Mouse (Mus musculus) MEL (cell line): ENCODE data around the gene Slc41a3. TPM values are rescaled to one million over a fixed set of nuclear protein-coding genes. Genes with fewer than 3 reads are reported as not detected.

ENCODE experiments used
- DNase-seq: peaks from one replicate; pipeline ENCODE4 v3.0.0; 2011; ENCODE audit warnings: low read depth, low spot score
- H3K27ac ChIP-seq: 2 replicates; pipeline ENCODE4 v1.5.1; 2012; ENCODE audit warnings: low read depth, mild to moderate bottlenecking, control low read depth, low read length, moderate library complexity; ENCODE audit not compliant: control insufficient read depth
- H3K27me3 ChIP-seq, 2 experiments: fragments of 150-350 bp in 1 of 2; sonication (generic) in 1 of 2; 2 replicates each; pipeline ENCODE4 v1.6.1; 2012; ENCODE audit warnings: low read length in 2 of 2, mild to moderate bottlenecking in 2 of 2, improper control_type of control experiment in 1 of 2, moderate library complexity in 1 of 2; ENCODE audit not compliant: insufficient read depth in 2 of 2, control insufficient read depth in 1 of 2
- H3K36me3 ChIP-seq, 2 experiments: 2 replicates each; pipeline ENCODE4 v1.6.1; 2012 to 2014; ENCODE audit warnings: low read length in 2 of 2, improper control_type of control experiment in 1 of 2, inconsistent platforms in 1 of 2, mild to moderate bottlenecking in 1 of 2; ENCODE audit not compliant: insufficient read depth in 2 of 2, control insufficient read depth in 1 of 2
- H3K4me1 ChIP-seq, 2 experiments: fragments of 150-350 bp in 1 of 2; sonication (generic) in 1 of 2; 2 replicates each; pipeline ENCODE4 v1.6.1; 2012; ENCODE audit warnings: low read length in 2 of 2, improper control_type of control experiment in 1 of 2, mild to moderate bottlenecking in 1 of 2; ENCODE audit not compliant: insufficient read depth in 2 of 2, control insufficient read depth in 1 of 2
- H3K4me3 ChIP-seq, 2 experiments: fragments of 150-350 bp in 1 of 2; sonication (generic) in 1 of 2; 2 replicates each; pipeline ENCODE4 v1.5.1; 2012; ENCODE audit warnings: low read depth in 2 of 2, low read length in 2 of 2, mild to moderate bottlenecking in 2 of 2, moderate library complexity in 2 of 2, control low read depth in 1 of 2, improper control_type of control experiment in 1 of 2; ENCODE audit not compliant: control insufficient read depth in 1 of 2, insufficient read depth in 1 of 2
- H3K79me2 ChIP-seq: 2 replicates; pipeline ENCODE4 v1.6.1; 2012; ENCODE audit warnings: mild to moderate bottlenecking, low read length, moderate library complexity; ENCODE audit not compliant: control insufficient read depth, poor library complexity, insufficient read depth
- H3K9ac ChIP-seq: 2 replicates; pipeline ENCODE4 v1.6.1; 2012; ENCODE audit warnings: low read depth, mild to moderate bottlenecking, control low read depth, low read length, moderate library complexity; ENCODE audit not compliant: control insufficient read depth, poor library complexity, severe bottlenecking
- H3K9me3 ChIP-seq: fragments of 150-350 bp; sonication (generic); replicated peaks from 2 replicates; pipeline ENCODE4 v1.6.1; 2012; ENCODE audit warnings: mild to moderate bottlenecking, low read length, improper control_type of control experiment, moderate library complexity; ENCODE audit not compliant: insufficient read depth
- CHD1 ChIP-seq: IDR thresholded peaks from 2 replicates; pipeline ENCODE4 v1.6.1; 2012; ENCODE audit warnings: low read depth, mild to moderate bottlenecking, inconsistent platforms, low read length, improper control_type of control experiment
- E2F4 ChIP-seq: IDR thresholded peaks from 2 replicates; pipeline ENCODE4 v1.6.1; 2011; ENCODE audit warnings: low read depth, low read length, improper control_type of control experiment, borderline replicate concordance
- ETS1 ChIP-seq: IDR thresholded peaks from 2 replicates; pipeline ENCODE4 v1.6.1; 2012; ENCODE audit warnings: low read depth, mild to moderate bottlenecking, inconsistent platforms, low read length, improper control_type of control experiment, moderate library complexity
- GATA1 ChIP-seq: IDR thresholded peaks from 2 replicates; pipeline ENCODE4 v1.6.1; 2011; ENCODE audit warnings: low read depth, low read length, improper control_type of control experiment
- KAT2A ChIP-seq: conservative IDR thresholded peaks from 2 replicates; pipeline ENCODE4 v1.6.1; 2012; ENCODE audit warnings: low read depth, low read length, improper control_type of control experiment, inconsistent platforms
- MAZ ChIP-seq: IDR thresholded peaks from 2 replicates; pipeline ENCODE4 v1.6.1; 2012; ENCODE audit warnings: low read depth, mild to moderate bottlenecking, inconsistent platforms, low read length, improper control_type of control experiment
- MEF2A ChIP-seq: IDR thresholded peaks from 2 replicates; pipeline ENCODE4 v1.6.1; 2014; ENCODE audit warnings: low read depth, mild to moderate bottlenecking, inconsistent platforms, low read length, improper control_type of control experiment; ENCODE audit not compliant: poor library complexity, insufficient replicate concordance, severe bottlenecking; ENCODE audit errors: extremely low read depth
- MXI1 ChIP-seq: IDR thresholded peaks from 2 replicates; pipeline ENCODE4 v1.6.1; 2011; ENCODE audit warnings: mild to moderate bottlenecking, low read depth, low read length, improper control_type of control experiment
- MYB ChIP-seq: IDR thresholded peaks from 2 replicates; pipeline ENCODE4 v1.6.1; 2011; ENCODE audit warnings: mild to moderate bottlenecking, low read depth, low read length, improper control_type of control experiment
- MYC ChIP-seq: IDR thresholded peaks from 2 replicates; pipeline ENCODE4 v1.6.1; 2011; ENCODE audit warnings: low read depth, mild to moderate bottlenecking, low read length, improper control_type of control experiment, moderate library complexity
- NELFE ChIP-seq: IDR thresholded peaks from 2 replicates; pipeline ENCODE4 v1.6.1; 2011; ENCODE audit warnings: low read depth, low read length, improper control_type of control experiment
- NRF1 ChIP-seq: IDR thresholded peaks from 2 replicates; pipeline ENCODE4 v1.6.1; 2014; ENCODE audit warnings: low read depth, mild to moderate bottlenecking, inconsistent platforms, low read length, improper control_type of control experiment, moderate library complexity; ENCODE audit not compliant: poor library complexity, insufficient read depth, severe bottlenecking
- POLR2A ChIP-seq, 2 experiments: IDR thresholded peaks; 2 replicates each; pipeline ENCODE4 v1.6.1; 2011 to 2012; ENCODE audit warnings: low read length in 2 of 2, mild to moderate bottlenecking in 2 of 2, control low read depth in 1 of 2, improper control_type of control experiment in 1 of 2, low read depth in 1 of 2, moderate library complexity in 1 of 2; ENCODE audit not compliant: control insufficient read depth in 1 of 2, insufficient read depth in 1 of 2, poor library complexity in 1 of 2
- POLR2AphosphoS5 ChIP-seq: IDR thresholded peaks from 2 replicates; pipeline ENCODE4 v1.6.1; 2012; ENCODE audit warnings: low read depth, borderline replicate concordance, mild to moderate bottlenecking, inconsistent platforms, low read length, moderate library complexity, mixed read lengths
- RAD21 ChIP-seq: IDR thresholded peaks from 2 replicates; pipeline ENCODE4 v1.6.1; 2011; ENCODE audit warnings: mild to moderate bottlenecking, low read depth, low read length, improper control_type of control experiment
- SIN3A ChIP-seq: IDR thresholded peaks from 2 replicates; pipeline ENCODE4 v1.6.1; 2012; ENCODE audit warnings: low read length, improper control_type of control experiment, inconsistent platforms
- SMC3 ChIP-seq: IDR thresholded peaks from 2 replicates; pipeline ENCODE4 v1.6.1; 2011; ENCODE audit warnings: low read depth, low read length, improper control_type of control experiment
- TBP ChIP-seq: IDR thresholded peaks from 2 replicates; pipeline ENCODE4 v1.8.0; 2011; ENCODE audit warnings: low read depth, low read length, improper control_type of control experiment
- UBTF ChIP-seq: IDR thresholded peaks from 2 replicates; pipeline ENCODE4 v1.6.1; 2012; ENCODE audit warnings: low read depth, mild to moderate bottlenecking, inconsistent platforms, low read length, improper control_type of control experiment, moderate library complexity, borderline replicate concordance; ENCODE audit not compliant: insufficient read depth
- USF1 ChIP-seq: IDR thresholded peaks from 2 replicates; pipeline ENCODE4 v1.6.1; 2014; ENCODE audit warnings: low read depth, mild to moderate bottlenecking, inconsistent platforms, low read length, improper control_type of control experiment, moderate library complexity
- ZC3H11A ChIP-seq: IDR thresholded peaks from 2 replicates; pipeline ENCODE4 v1.6.1; 2012; ENCODE audit warnings: low read depth, mild to moderate bottlenecking, inconsistent platforms, low read length, improper control_type of control experiment
- ZNF384 ChIP-seq: IDR thresholded peaks from 2 replicates; pipeline ENCODE4 v1.6.1; 2012; ENCODE audit warnings: low read depth, mild to moderate bottlenecking, inconsistent platforms, low read length, improper control_type of control experiment
- polyA plus RNA-seq, 2 experiments: library from polyadenylated mRNA; stranded (reverse) in 1 of 2; unstranded in 1 of 2; fragments of >175 nt in 1 of 2; fragments of >200 nt in 1 of 2; gene quantifications; 2 replicates each; pipeline versions ENCODE4 v1.2.1 to v1.2.4; 2012; ENCODE audit warnings: low replicate concordance in 2 of 2, low read depth in 1 of 2; ENCODE audit not compliant: insufficient read length in 2 of 2, insufficient read depth in 1 of 2, missing spikeins in 1 of 2
- total RNA-seq: library from RNA; depleted of rRNA; stranded (reverse); fragments of 300-350 nt; gene quantifications from 2 replicates; pipeline ENCODE4 v1.2.3, GENCODE M21; 2012

Slc41a3 gene
- total and polyA plus RNA-seq, 3 experiments, result 65.8 to 70.4 TPM; not detected in 1

GRCm38 (mm10) chr6:90608186-90608585 is 3.7 kb downstream of the Slc41a3 start (continued):
- TF ChIP-seq GATA1, result peak; percentile 31; the same call in 1 of the 2 replicates
- no peak for TF ChIP-seq MYB
- peak; percentile 41; the same call in 1 of the 2 replicates for TF ChIP-seq SIN3A
- TF ChIP-seq NRF1, result no peak
- TF ChIP-seq ZC3H11A, result peak; percentile 63

DNA sequence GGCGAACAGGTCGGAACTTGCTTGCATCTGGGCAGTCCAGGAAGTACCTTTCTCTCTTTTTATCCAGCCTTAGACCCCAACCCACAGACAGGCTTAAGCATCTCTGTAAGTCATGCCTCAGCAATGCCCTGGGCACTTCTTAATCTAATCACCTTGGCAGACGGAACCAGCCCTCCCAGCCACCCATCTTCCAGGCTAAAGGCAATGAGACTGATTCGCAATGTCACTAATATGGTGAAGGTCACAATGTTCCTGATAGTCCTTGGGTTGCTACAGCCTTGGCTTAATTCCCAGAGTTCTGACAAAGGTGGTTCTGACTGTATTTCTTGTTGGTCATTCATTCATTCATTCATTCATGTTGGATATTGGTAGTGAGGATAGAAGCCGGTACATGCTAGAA is 5.7 kb downstream of the Slc41a3 start:
- peaks cover 0 to 5% of the 10 kb centered on the region in 2 experiments; a peak in 2 of 4 replicates for H3K36me3 ChIP-seq
- no peak overlapping the region for H3K4me3 ChIP-seq
- H3K79me2 ChIP-seq, result no peaks in the 10 kb centered on the region
- H3K9me3 ChIP-seq, result no peaks in the 10 kb centered on the region
- DNase-seq, result no peak
- H3K27me3 ChIP-seq, result no peaks in the 10 kb centered on the region
- H3K4me1 ChIP-seq, result peaks cover 3 to 14% of the 10 kb centered on the region in 2 experiments
- H3K9ac ChIP-seq, result no peak overlapping the region
- no peak overlapping the region for H3K27ac ChIP-seq
- TF ChIP-seq NELFE (no peak), KAT2A (no peak), ETS1 (no peak), E2F4 (no peak), ZNF384 (no peak)

- no peak overlapping the region for H3K4me3 ChIP-seq
- H3K27ac ChIP-seq, result no peak overlapping the region
- no peak for DNase-seq
- H3K36me3 ChIP-seq, result peaks cover 0 to 3% of the 10 kb centered on the region in 2 experiments; a peak in 2 of 4 replicates
- no peaks in the 10 kb centered on the region for H3K9me3 ChIP-seq
- H3K9ac ChIP-seq, result no peak overlapping the region
- peaks cover 0 to 17% of the 10 kb centered on the region in 2 experiments; a peak in 2 of 4 replicates for H3K4me1 ChIP-seq
- H3K79me2 ChIP-seq, result peaks cover 9% of the 10 kb centered on the region
- no peaks in the 10 kb centered on the region for H3K27me3 ChIP-seq
- no peak for TF ChIP-seq POLR2A (IDR thresholded peaks at IDR 0.05; ENCODE audit: control insufficient read depth in 1 of 2, insufficient read depth in 1 of 2, low read depth in 1 of 2, low read length in 2 of 2, poor library complexity in 1 of 2)
Measured at GRCm38 (mm10) chr6:90613277-90613676, 8.8 kb downstream of the Slc41a3 start.

DNA sequence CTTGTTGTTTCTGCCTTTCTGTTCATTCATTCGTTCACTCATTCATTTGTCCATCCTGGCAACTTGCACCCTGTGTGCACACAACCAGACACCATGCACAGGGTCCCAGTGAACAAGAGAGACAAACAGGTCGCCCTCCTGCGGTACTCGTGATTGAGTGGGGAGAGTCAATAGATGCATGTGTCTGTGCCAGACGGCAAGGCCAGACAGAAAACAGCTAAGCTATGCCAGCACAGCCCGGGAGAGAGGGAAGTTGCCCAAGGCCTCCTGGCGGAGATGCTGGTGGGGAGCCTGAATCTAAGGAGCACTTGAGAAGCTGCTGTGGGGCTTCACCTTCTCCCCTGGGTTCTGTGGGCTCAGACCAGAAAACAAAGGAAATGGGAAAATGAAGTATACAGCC is 10.8 kb downstream of the Slc41a3 start:
- Histone ChIP-seq H3K27ac (no peak overlapping the region), H3K9ac (no peak overlapping the region), H3K9me3 (no peaks in the 10 kb centered on the region), H3K4me1 (peaks cover 0 to 18% of the 10 kb centered on the region in 2 experiments; a peak in 2 of 4 replicates), H3K79me2 (peaks cover 29% of the 10 kb centered on the region), H3K36me3 (peaks cover 0 to 3% of the 10 kb centered on the region in 2 experiments; a peak in 2 of 4 replicates), H3K27me3 (no peaks in the 10 kb centered on the region), H3K4me3 (no peak overlapping the region)
- no peak for TF ChIP-seq CHD1
- TF ChIP-seq TBP, result no peak
- TF ChIP-seq MYC, result no peak
- no peak for TF ChIP-seq MEF2A
- TF ChIP-seq UBTF, result no peak
- TF ChIP-seq USF1, result no peak
- no peak for TF ChIP-seq NELFE
- TF ChIP-seq RAD21, result no peak
- TF ChIP-seq GATA1, result no peak
- no peak for TF ChIP-seq POLR2AphosphoS5
- TF ChIP-seq SIN3A, result no peak
- no peak for TF ChIP-seq MXI1
- no peak for TF ChIP-seq SMC3
- TF ChIP-seq MAZ, result no peak
- no peak for TF ChIP-seq ZC3H11A
- DNase-seq, result no peak
